Mouse (Mus musculus) heart, embryonic 10.5 days (tissue): ENCODE measurements around the gene Kcns3. TPM values are rescaled to one million over a fixed set of nuclear protein-coding genes. Genes with fewer than 3 reads are reported as not detected.
"Not testable (repeated sequence)": the region's sequence is repeated elsewhere in the genome, so short reads cannot be mapped to it uniquely, and the experiment has no call there.

ENCODE experiments used
- DNase-seq: peaks from one replicate; pipeline ENCODE4 v3.0.0-alpha.2; 2017; ENCODE audit warnings: low spot score
- H3K27ac ChIP-seq: fragments of 300-500 bp; sonication (generic); 2 replicates; pipeline ENCODE4 v1.5.1; 2016; ENCODE audit warnings: mild to moderate bottlenecking
- H3K27me3 ChIP-seq: fragments of 300-500 bp; sonication (generic); 2 replicates; pipeline ENCODE4 v1.6.1; 2016; ENCODE audit warnings: mild to moderate bottlenecking; ENCODE audit not compliant: poor library complexity, insufficient read depth, severe bottlenecking
- H3K36me3 ChIP-seq: fragments of 300-500 bp; sonication (generic); 2 replicates; pipeline ENCODE4 v1.6.1; 2016; ENCODE audit warnings: mild to moderate bottlenecking, moderate library complexity
- H3K4me1 ChIP-seq: fragments of 300-500 bp; sonication (generic); 2 replicates; pipeline ENCODE4 v1.6.1; 2016; ENCODE audit warnings: mild to moderate bottlenecking
- H3K4me3 ChIP-seq: fragments of 300-500 bp; sonication (generic); 2 replicates; pipeline ENCODE4 v1.5.1; 2016; ENCODE audit warnings: mild to moderate bottlenecking, moderate library complexity
- H3K9me3 ChIP-seq: fragments of 300-500 bp; sonication (generic); 2 replicates; pipeline ENCODE4 v1.6.1; 2016; ENCODE audit warnings: mild to moderate bottlenecking, moderate library complexity
- WGBS: fragments of 180-500 bp; shearing (Covaris S2); methylation state at CpG from one replicate; pipeline ENCODE4 v1.1.7; 2016; 5-methylcytosine and 5-hydroxymethylcytosine counted together
- polyA plus RNA-seq: library from polyadenylated mRNA; unstranded; fragments of >200 nt; fragmentation: Nextera tagmentation; extraction: Ambion mirVana; gene quantifications from 2 replicates; pipeline ENCODE4 v1.2.1, GENCODE M21; 2016

Kcns3 gene
- polyA plus RNA-seq, 1 experiment from 2014 or later = 1.1 TPM

DNA sequence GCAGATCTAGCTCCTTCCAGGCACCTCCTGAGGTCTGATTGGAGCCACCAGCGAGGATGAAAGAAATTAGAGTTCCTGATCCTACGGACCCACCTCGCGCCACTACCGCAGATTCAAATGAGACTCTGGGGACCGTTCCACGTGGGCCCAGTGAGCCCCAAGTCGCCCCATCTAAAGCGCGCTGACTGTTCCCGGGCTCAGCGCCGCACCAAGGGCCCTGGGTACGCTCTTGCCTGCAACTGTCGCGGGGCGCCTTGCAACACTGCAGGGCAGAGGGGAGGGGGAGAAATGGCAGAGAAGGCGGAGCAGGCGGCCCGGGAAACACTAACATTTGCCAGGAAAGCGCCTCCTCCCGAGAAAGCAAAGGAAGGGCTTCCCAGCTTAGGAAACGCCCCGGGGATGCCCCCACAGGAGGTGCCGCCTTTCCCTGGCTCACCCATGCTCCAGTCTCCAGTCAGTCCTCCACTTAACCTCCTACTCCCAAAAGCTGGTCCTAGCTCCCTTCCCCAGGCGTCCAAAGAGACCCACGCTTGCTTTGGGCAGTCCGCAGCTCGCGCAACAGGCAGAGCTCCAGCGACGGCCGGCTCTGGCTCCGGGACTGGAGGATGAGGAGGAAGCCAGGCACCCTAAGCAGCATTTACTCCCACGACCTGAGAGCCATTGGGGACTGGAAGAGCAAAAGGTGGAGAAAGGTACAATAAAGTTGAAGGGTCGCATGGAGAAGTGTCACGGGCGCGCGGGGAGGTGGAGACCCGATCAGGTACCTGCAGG, 1.2 kb downstream of the Kcns3 start:
- Histone ChIP-seq H3K27ac (peak overlapping the region; percentile 72; the same call in 1 of the 2 replicates), H3K36me3 (no peaks in the 10 kb centered on the region), H3K27me3 (peaks cover 62% of the 10 kb centered on the region), H3K4me3 (peak overlapping the region; percentile 74), H3K4me1 (peaks cover 14% of the 10 kb centered on the region; the same call in 1 of the 2 replicates), H3K9me3 (no peaks in the 10 kb centered on the region)
- under 1% methylated on average over 41 of the region's 41 CpGs for WGBS
- peak; percentile 79 for DNase-seq

DNA sequence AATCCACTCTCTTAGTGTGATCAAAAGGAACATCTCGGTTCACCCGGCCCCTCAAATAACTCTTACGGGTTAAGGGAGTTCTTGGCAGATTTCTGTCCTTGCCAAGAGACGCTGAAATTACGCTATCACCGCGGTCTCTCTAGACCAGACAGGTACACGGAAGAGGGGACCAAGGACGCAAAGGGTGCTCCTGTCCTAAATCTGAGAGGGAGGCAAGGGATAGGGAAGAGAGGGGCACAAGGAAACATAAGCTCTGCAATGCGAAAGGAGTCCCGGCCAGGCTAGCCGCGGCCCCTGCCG, 1.8 kb downstream of the Kcns3 start:
- Histone ChIP-seq H3K4me1 (peaks cover 14% of the 10 kb centered on the region; the same call in 1 of the 2 replicates), H3K27ac (no peak overlapping the region), H3K9me3 (no peaks in the 10 kb centered on the region), H3K27me3 (peaks cover 62% of the 10 kb centered on the region), H3K36me3 (no peaks in the 10 kb centered on the region), H3K4me3 (peak overlapping the region; percentile 74)
- WGBS = 2% methylated on average over 14 of the region's 14 CpGs
- no peak for DNase-seq

DNA sequence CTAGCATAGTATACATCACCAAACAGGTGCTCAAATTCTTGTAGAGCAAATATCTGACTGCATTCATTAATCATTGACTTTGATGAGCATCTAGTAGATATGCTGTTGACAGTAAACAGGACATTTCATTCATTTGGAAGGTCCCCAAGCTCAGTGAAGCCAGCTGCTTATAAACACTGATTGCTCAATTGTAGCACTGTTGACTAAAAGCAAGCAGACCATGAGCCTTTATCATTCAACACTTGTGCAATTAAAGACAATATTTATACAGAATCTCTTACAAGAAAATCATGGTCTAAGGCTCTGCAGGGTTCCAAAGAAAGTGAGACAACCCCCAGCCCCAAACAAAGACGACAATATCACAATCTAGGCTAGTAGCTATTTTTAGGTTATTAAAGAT, 6.0 kb downstream of the Kcns3 start:
- Histone ChIP-seq H3K27me3 (peaks cover 28% of the 10 kb centered on the region), H3K4me3 (no peak overlapping the region), H3K36me3 (no peaks in the 10 kb centered on the region), H3K4me1 (0 out of 2 replicates have a peak, but pooled peaks cover 9% of the 10 kb centered on the region), H3K27ac (no peak overlapping the region), H3K9me3 (no peaks in the 10 kb centered on the region)
- 70% methylated on average over 1 of the region's 1 CpGs for WGBS
- DNase-seq = no peak

DNA sequence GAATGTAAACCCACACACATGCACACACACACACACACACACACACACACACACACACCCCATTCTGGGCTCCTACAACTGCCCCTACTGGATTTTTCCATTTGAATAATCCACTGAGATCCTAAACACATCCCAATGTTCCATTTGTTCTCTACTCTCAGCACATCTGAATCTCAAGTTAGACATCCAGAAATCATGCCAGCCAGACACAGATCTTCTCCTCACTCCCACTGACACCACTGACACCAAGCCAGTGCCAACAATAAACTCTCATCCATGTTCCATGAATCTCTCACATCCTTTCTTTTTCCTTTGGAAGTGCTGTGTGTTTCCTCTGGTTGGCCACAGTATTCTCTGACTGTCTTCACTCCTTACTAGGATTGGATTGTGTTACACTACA, 18.4 kb downstream of the Kcns3 start:
- DNase-seq = no peak
- Histone ChIP-seq H3K4me3 (no peak overlapping the region), H3K27me3 (no peaks in the 10 kb centered on the region), H3K36me3 (no peaks in the 10 kb centered on the region), H3K9me3 (no peaks in the 10 kb centered on the region), H3K4me1 (no peaks in the 10 kb centered on the region), H3K27ac (no peak overlapping the region)

DNA sequence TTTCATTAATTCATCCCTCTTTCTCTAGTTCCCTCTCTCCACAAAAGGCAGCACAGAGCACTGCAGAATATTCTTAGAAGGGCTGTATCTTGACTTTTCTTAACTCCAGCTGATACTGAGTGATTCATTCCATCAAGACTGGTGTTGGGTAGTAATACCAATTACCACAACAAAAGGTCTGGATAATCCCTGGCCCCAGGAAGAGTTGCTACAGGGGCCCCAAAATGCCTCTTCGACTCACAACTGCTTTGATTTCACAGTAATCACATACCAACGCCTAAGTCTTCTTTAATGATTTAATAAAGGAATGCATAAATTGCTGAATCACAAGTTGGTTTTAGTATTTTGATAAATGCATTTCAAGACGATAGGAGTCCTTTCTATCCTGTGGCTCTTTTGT, 21.7 kb downstream of the Kcns3 start:
- Histone ChIP-seq H3K27ac (no peak overlapping the region), H3K9me3 (no peaks in the 10 kb centered on the region), H3K4me3 (no peak overlapping the region), H3K36me3 (no peaks in the 10 kb centered on the region), H3K4me1 (0 out of 2 replicates have a peak, but pooled peaks cover 4% of the 10 kb centered on the region), H3K27me3 (no peaks in the 10 kb centered on the region)
- 36% methylated on average over 3 of the region's 3 CpGs for WGBS
- DNase-seq = no peak

DNA sequence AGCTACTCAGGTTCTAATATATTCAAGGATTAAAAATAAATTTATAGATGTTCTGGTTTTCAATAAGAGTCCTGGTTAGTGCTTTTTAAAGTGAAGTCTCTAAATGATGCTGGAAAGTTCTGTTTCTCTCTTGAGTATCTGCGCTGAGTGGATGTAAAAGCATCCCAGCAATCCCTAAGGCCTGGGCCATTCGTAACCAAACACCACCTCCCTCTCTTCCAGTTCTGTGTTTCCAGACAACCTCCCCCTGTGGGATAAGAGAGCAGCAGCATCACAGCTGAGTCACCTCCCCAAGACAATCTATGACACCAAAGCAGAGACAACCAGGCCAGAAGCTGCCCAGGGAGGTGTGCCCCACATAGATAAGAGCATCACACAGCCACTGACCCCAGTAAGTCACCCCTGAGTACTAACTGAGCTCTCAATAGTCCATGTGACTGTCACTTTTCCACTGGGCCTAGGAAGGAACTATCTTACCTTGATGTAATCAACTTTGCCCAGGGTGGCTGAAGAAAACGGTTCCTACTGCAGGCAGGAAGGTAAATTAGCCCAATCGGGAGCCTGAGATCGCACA, 24.6 kb downstream of the Kcns3 start:
- Histone ChIP-seq H3K4me1 (0 out of 2 replicates have a peak, but pooled peaks cover 4% of the 10 kb centered on the region), H3K9me3 (no peaks in the 10 kb centered on the region), H3K36me3 (no peaks in the 10 kb centered on the region), H3K27me3 (no peaks in the 10 kb centered on the region), H3K4me3 (no peak overlapping the region), H3K27ac (no peak overlapping the region)
- DNase-seq = peak; percentile 80
- 23% methylated on average over 5 of the region's 5 CpGs for WGBS

DNA sequence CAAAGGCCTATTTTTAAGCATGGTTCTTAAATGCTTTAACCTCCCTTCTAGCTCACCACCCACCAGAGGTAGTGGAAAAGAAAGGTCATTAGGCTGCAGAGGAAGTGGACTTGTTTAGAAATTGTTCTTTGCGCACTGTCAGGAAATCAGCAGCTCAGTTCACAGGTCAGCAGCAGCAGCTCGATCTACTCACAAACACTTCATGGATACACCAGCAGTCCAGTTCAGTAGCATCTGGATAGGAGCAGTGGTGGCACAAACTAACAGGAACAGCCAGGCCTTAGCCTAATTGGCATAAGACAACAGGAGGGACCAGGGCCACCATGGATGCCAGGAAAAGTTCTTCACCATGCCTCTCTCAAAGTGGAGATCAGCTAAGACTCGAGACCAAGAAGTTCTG, 49.3 kb downstream of the Kcns3 start:
- H3K36me3 ChIP-seq = no peaks in the 10 kb centered on the region
- DNase-seq = no peak
- no peaks in the 10 kb centered on the region for H3K9me3 ChIP-seq
- no peak overlapping the region for H3K4me3 ChIP-seq
- no peak overlapping the region for H3K27ac ChIP-seq
- H3K4me1 ChIP-seq = no peaks in the 10 kb centered on the region
- WGBS = 71% methylated on average over 3 of the region's 3 CpGs
- no peaks in the 10 kb centered on the region for H3K27me3 ChIP-seq

DNA sequence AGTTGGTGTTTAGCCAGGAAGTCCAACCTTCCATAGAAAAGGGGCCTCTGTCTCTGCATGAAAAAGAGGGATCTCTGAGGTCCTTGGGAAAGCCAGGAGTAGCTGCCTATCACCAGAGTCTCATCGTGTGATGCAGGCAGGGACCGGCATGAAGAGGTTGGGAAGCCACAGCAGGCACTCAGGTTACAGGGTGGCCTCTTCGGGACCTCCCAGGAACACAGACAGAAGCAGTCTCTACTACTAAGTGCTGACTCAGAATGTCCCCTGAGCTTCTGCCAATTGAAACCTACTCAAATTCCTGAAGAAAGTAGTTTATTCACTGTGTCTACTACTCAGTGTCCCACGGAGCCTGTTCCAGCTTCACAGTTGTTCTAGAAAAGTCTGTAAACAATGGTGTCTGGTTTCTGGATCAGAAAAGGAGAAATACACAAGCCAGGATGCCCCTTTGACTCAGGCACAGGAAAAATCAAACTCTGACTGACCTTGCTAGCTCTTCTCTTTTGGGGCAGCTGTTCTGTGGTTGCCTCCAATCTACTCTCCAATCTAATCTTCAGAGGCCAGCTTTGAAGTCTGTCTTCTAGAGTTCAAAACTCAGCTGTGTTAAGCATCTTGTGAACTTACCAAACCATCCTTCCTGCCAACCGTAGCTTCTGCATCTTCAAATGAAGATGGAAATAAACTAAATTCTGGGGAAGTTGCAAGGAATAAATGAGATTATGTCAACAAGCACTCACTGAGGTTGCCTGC, 62.1 kb downstream of the Kcns3 start:
- WGBS = 41% methylated on average over 5 of the region's 5 CpGs
- Histone ChIP-seq H3K9me3 (no peaks in the 10 kb centered on the region), H3K4me3 (no peak overlapping the region), H3K27me3 (no peaks in the 10 kb centered on the region), H3K4me1 (no peaks in the 10 kb centered on the region), H3K36me3 (no peaks in the 10 kb centered on the region), H3K27ac (no peak overlapping the region)
- no peak for DNase-seq

DNA sequence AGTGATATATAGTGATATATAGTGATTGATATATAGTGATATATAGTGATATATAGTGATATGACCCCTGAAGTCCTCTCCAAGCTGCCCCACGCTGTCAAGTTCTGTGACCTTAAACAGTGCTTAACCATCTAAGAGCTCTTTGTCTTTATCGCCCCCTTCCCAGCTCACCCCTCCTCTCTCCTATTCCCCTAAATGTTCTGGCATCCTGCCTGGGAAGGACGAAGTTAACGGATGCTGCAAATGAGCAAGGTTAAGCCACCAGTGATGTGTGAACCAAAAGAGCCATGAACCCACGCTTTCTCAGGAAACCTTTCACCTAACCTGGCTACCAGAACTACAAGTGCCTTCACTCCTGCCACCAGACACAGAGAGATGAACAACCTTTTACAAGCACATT, 64.0 kb downstream of the Kcns3 start:
- no peak for DNase-seq
- WGBS = 72% methylated on average over 5 of the region's 5 CpGs

DNA sequence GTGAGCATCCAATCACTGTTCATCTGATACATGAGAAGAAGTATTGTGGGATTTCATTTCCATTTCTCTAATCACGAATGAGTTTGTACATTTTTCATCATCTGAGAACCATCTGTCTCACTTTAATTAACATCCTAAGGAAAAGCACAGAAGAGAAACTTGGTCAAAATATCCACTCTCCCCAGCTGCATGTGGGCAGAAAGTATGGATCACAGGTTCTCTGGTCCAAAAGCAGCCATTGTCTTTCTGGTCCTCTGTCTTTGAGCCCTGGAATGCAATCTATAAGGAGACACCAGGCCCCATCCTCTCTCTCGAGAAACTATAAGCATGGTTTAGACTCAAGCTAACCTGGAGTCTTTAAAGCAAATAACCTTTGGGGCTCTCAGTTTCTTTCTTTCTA, 79.8 kb downstream of the Kcns3 start:
- H3K9me3 ChIP-seq = no peaks in the 10 kb centered on the region
- no peak for DNase-seq
- no peaks in the 10 kb centered on the region for H3K27me3 ChIP-seq
- no peaks in the 10 kb centered on the region for H3K4me1 ChIP-seq
- H3K4me3 ChIP-seq = no peak overlapping the region
- WGBS = 79% methylated on average over 2 of the region's 2 CpGs
- H3K36me3 ChIP-seq = no peaks in the 10 kb centered on the region
- H3K27ac ChIP-seq = no peak overlapping the region

More for the DNA sequence above, 64.0 kb downstream of the Kcns3 start:
- Histone ChIP-seq H3K27ac (no peak overlapping the region), H3K9me3 (no peaks in the 10 kb centered on the region), H3K27me3 (no peaks in the 10 kb centered on the region), H3K36me3 (no peaks in the 10 kb centered on the region), H3K4me1 (no peaks in the 10 kb centered on the region), H3K4me3 (no peak overlapping the region)

DNA sequence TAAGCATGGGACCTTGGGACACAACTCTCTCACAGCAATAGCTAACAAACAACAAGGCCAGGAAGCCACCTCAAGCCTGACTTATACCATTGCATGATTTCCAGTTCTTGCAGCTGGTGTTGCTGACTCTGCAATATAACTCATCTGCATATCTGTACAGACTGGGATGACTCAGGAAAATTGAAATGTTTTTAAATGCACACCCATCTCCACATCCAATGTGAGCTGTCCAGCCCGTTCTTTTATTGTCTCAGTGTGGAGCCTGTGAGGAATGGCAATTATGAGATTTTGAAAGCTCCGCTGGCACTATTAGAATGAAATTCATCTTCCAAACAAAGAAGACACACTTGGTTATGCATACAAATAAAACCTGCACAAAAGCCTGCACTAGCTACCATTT, 84.0 kb downstream of the Kcns3 start:
- Histone ChIP-seq H3K4me1 (no peaks in the 10 kb centered on the region), H3K9me3 (no peaks in the 10 kb centered on the region), H3K27me3 (no peaks in the 10 kb centered on the region), H3K27ac (no peak overlapping the region), H3K4me3 (no peak overlapping the region), H3K36me3 (no peaks in the 10 kb centered on the region)
- WGBS = 85% methylated on average over 2 of the region's 2 CpGs
- no peak for DNase-seq

DNA sequence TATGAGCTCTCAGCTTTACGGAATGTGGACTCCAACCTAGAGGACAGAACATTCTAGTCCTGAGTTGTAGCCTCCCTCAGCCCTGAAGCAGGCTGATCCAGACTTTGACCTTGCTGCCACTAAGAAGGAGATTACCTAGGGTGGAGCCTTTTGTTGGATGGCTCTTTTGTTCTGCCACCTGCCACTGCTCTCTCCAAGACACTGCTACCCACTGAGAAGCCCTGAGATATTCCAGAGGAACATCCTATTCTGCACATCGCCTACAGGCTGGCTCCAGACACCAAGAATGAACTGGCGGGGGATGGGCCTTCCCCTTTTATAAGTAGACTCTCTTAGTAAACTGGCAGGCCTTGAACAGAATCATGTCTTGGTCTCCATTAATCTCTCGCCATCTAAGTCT, 98.2 kb downstream of the Kcns3 start:
- not testable (repeated sequence) for H3K4me1 ChIP-seq, DNase-seq, H3K27me3 ChIP-seq, H3K9me3 ChIP-seq, H3K36me3 ChIP-seq, H3K4me3 ChIP-seq, H3K27ac ChIP-seq
- 74% methylated on average over 4 of the region's 4 CpGs for WGBS

DNA sequence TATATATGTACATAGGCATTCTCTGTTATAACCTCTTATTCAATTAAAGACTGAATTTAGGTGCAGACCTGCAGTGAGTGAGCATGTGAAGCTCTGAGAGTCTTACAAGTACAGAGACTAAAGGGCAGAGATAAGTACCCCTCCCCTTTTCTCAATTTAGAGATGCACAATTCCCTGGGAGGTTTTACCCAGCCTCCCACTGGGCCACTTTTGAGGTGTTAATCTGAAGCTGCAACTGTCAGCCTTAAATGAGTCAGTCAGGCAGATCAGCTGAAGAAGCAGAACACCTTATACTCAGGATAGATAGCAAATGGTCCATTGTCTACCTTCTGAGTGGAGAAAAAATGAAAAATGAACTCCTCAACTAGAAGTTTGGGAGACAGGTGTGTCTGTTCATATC, 109.0 kb downstream of the Kcns3 start:
- DNase-seq = no peak
- Histone ChIP-seq H3K4me1 (no peaks in the 10 kb centered on the region), H3K27ac (no peak overlapping the region), H3K36me3 (no peaks in the 10 kb centered on the region), H3K4me3 (no peak overlapping the region), H3K27me3 (no peaks in the 10 kb centered on the region), H3K9me3 (no peaks in the 10 kb centered on the region)
